Mouse (Mus musculus) kidney, embryonic 16.5 days (tissue): ENCODE data around the gene CT030661.1. TPM values are rescaled to one million over a fixed set of nuclear protein-coding genes. Genes with fewer than 3 reads are reported as not detected.
"Not testable (repeated sequence)": the region's sequence is repeated elsewhere in the genome, so short reads cannot be mapped to it uniquely, and the experiment has no call there.

Source experiments
- ATAC-seq: fragments of 200-750 bp; cut with Nextera tagmentation; 2 replicates; pipeline ENCODE4 v1.8.0; 2017; ENCODE audit warnings: moderate TSS enrichment; ENCODE audit not compliant: low FRiP score, low TSS enrichment
- H3K27ac ChIP-seq: fragments of 300-500 bp; sonication (generic); 2 replicates; pipeline ENCODE4 v1.5.1; 2014; ENCODE audit warnings: low read length
- H3K27me3 ChIP-seq: fragments of 300-500 bp; sonication (generic); 2 replicates; pipeline ENCODE4 v1.6.1; 2014; ENCODE audit warnings: low read length, control low read depth, mixed read lengths; ENCODE audit not compliant: insufficient read depth
- H3K36me3 ChIP-seq: fragments of 300-500 bp; sonication (generic); 2 replicates; pipeline ENCODE4 v1.6.1; 2014; ENCODE audit warnings: low read length, control low read depth, mixed read lengths; ENCODE audit not compliant: insufficient read depth
- H3K4me1 ChIP-seq: fragments of 300-500 bp; sonication (generic); 2 replicates; pipeline ENCODE4 v1.6.1; 2014; ENCODE audit warnings: low read length, control low read depth, mixed read lengths; ENCODE audit not compliant: insufficient read depth
- H3K4me2 ChIP-seq: fragments of 300-500 bp; sonication (generic); replicated peaks from 2 replicates; pipeline ENCODE4 v1.6.1; 2014; ENCODE audit warnings: low read depth, low read length
- H3K4me3 ChIP-seq: fragments of 300-500 bp; sonication (generic); 2 replicates; pipeline ENCODE4 v1.5.1; 2014; ENCODE audit warnings: mild to moderate bottlenecking, low read length
- H3K9ac ChIP-seq: fragments of 300-500 bp; sonication (generic); replicated peaks from 2 replicates; pipeline ENCODE4 v1.6.1; 2014; ENCODE audit warnings: low read length
- H3K9me3 ChIP-seq: fragments of 300-500 bp; sonication (generic); 2 replicates; pipeline ENCODE4 v1.6.1; 2016; ENCODE audit warnings: low read length, control low read depth
- WGBS: fragments of 180-500 bp; shearing (Covaris S2); extraction: QIAGEN DNeasy Blood & Tissue Kit; methylation state at CpG from one replicate; pipeline ENCODE4 v1.1.7; 2014; 5-methylcytosine and 5-hydroxymethylcytosine counted together
- polyA plus RNA-seq: library from polyadenylated mRNA; unstranded; fragments of >200 nt; fragmentation: Nextera tagmentation; extraction: Ambion mirVana; gene quantifications from 2 replicates; pipeline ENCODE4 v1.2.1, GENCODE M21; 2015

The CT030661.1 gene
- 10.2 and 11.0 TPM in 2 replicates for polyA plus RNA-seq

DNA sequence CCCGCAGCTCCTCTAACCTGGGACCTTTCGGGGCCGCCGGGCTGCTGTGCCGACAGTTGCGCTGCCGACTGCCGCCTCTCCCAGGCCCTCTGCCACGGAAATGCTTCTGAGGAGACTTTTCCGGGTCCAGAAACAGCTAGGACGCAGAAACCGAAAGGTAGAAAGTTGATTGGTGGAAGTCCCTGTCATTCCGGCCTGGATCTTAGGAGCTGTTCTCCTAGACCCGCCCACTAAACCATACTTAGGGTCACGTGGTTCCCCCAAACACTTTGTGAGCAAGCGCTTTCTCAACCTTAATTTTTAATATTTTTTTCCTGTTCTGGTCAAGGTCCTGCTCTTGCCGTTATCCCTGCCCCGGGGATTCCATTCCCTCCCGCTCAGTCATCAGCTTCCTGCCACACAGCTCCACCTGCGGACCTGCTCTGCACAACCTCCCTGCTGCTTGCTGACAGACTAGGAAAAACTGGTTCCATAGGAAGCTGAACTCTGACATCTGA lies at the start of gene CT030661.1:
TSS of gene CT030661.1 (minus strand) at position 108 of the 497 bp plus-strand sequence.
- Histone ChIP-seq H3K9ac (peak within 1 kb of the TSS; percentile 74), H3K27ac (peak within 1 kb of the TSS; percentile 75), H3K4me3 (peak within 1 kb of the TSS; percentile 65), H3K4me2 (peak within 1 kb of the TSS; percentile 54)
- peak; percentile 99 for ATAC-seq
- WGBS, result under 1% methylated on average over 20 of the region's 20 CpGs
- not testable (repeated sequence) for H3K4me1 ChIP-seq, H3K9me3 ChIP-seq, H3K36me3 ChIP-seq, H3K27me3 ChIP-seq

GRCm38 (mm10) chr17:22363895-22364294 lies 49.3 kb upstream of the CT030661.1 start:
- Histone ChIP-seq H3K27ac (no peak overlapping the region), H3K4me1 (peaks cover 13% of the 10 kb centered on the region; the same call in 1 of the 2 replicates), H3K9ac (no peak overlapping the region), H3K27me3 (no peaks in the 10 kb centered on the region), H3K9me3 (peaks cover 24% of the 10 kb centered on the region), H3K4me2 (no peak overlapping the region), H3K36me3 (peaks cover 20% of the 10 kb centered on the region), H3K4me3 (no peak overlapping the region)
- WGBS, result 100% methylated on average over 3 of the region's 3 CpGs
- ATAC-seq, result no peak

- H3K9ac ChIP-seq, result peak within 1 kb of the TSS; percentile 81
- peaks cover 17% of the 10 kb centered on the region for H3K9me3 ChIP-seq
- H3K4me3 ChIP-seq, result peak within 1 kb of the TSS; percentile 59
- 0% methylated on average over 24 of the region's 43 CpGs for WGBS
- not testable (repeated sequence) for H3K27me3 ChIP-seq
- peak within 1 kb of the TSS; percentile 84 for H3K27ac ChIP-seq
- peaks cover 13% of the 10 kb centered on the region; the same call in 1 of the 2 replicates for H3K4me1 ChIP-seq
- H3K4me2 ChIP-seq, result peak within 1 kb of the TSS; percentile 59
- ATAC-seq, result peak; percentile 99
- H3K36me3 ChIP-seq, result peaks cover 15% of the 10 kb centered on the region
These were observed 46.6 kb upstream of the CT030661.1 start, which contains the start of the genes Zfp944 and Zfp758 for GRCm38 (mm10) chr17:22361101-22361781. Zfp944 (minus strand) TSS chr17:22361400. Zfp758 (plus strand) TSS chr17:22361453.

- WGBS, result 25% methylated on average over 5 of the region's 5 CpGs
- peak overlapping the region; percentile 59 for H3K4me2 ChIP-seq
- H3K9me3 ChIP-seq, result peaks cover 17% of the 10 kb centered on the region
- no peaks in the 10 kb centered on the region for H3K27me3 ChIP-seq
- H3K9ac ChIP-seq, result peak overlapping the region; percentile 64
- no peak overlapping the region for H3K27ac ChIP-seq
- ATAC-seq, result no peak
- peak overlapping the region; percentile 59 for H3K4me3 ChIP-seq
- H3K4me1 ChIP-seq, result peaks cover 13% of the 10 kb centered on the region; the same call in 1 of the 2 replicates
- H3K36me3 ChIP-seq, result peaks cover 15% of the 10 kb centered on the region; the same call in 1 of the 2 replicates
These were observed 45.9 kb upstream of the CT030661.1 start for GRCm38 (mm10) chr17:22360572-22360971.

DNA sequence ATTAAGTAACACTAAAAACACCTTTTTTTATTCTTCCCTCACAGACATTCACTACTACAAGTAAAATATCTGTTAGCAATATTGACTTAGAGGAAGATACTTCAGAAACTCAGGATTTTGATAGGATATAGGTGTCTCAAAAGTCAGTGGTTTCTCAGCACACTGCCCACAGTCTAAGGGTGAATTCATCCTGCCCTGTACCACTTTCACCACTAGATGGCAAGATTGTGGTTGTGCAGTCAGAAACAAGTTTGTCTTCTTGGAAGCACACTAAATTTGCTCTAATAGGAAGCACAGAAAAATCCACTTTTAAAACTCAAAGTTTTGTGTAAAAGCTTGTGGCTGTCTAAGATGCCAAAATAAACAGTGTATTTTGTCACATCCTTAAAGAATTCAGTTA lies 38.2 kb upstream of the CT030661.1 start:
- Histone ChIP-seq H3K4me2 (no peak overlapping the region), H3K4me3 (no peak overlapping the region), H3K4me1 (no peaks in the 10 kb centered on the region), H3K9me3 (no peaks in the 10 kb centered on the region), H3K36me3 (peaks cover 11% of the 10 kb centered on the region; the same call in 1 of the 2 replicates), H3K9ac (no peak overlapping the region), H3K27me3 (no peaks in the 10 kb centered on the region), H3K27ac (no peak overlapping the region)
- peak; percentile 46; the same call in 1 of the 2 replicates for ATAC-seq

DNA sequence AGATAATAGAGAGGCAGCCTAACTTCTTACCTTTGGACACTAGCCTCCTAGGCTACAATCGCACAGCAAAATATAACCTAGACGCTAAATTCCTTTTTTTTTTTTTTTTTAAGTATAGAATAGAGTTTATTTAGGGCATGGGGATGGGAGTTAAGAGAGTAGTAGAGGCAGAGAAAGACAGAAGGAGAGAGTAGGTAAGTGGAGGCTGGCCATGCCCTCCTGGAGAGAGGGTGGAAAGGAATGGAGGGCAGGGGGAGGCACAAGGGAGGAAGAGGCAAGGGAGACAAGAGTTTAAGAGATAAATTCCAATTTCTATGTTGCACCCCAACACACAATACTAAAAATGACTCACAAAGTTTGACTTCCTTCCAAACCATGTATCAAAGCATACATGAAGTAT lies 610 bp upstream of the CT030661.1 start:
- WGBS, result 18% methylated on average over 2 of the region's 2 CpGs
- peak overlapping the region; percentile 74; the same call in 1 of the 2 replicates for H3K9ac ChIP-seq
- H3K27ac ChIP-seq, H3K4me1 ChIP-seq, H3K9me3 ChIP-seq, H3K27me3 ChIP-seq, H3K36me3 ChIP-seq, ATAC-seq: not testable (repeated sequence)
- peak overlapping the region; percentile 54 for H3K4me2 ChIP-seq
- H3K4me3 ChIP-seq, result peak overlapping the region; percentile 65

- WGBS, result 0% methylated on average over 3 of the region's 3 CpGs
- peak overlapping the region; percentile 74 for H3K9ac ChIP-seq
- H3K4me1 ChIP-seq, H3K9me3 ChIP-seq, H3K27me3 ChIP-seq, H3K36me3 ChIP-seq, H3K27ac ChIP-seq: not testable (repeated sequence)
- H3K4me2 ChIP-seq, result peak overlapping the region; percentile 54
- ATAC-seq, result peak; percentile 89
- peak overlapping the region; percentile 65 for H3K4me3 ChIP-seq
These were observed 418 bp downstream of the CT030661.1 start for GRCm38 (mm10) chr17:22314219-22314618.

Other genes starting within 250 kb of the CT030661.1 start
- gene Zfp947, start 148.6 kb downstream of the CT030661.1 start, polyA plus RNA-seq, result 2.8 and 3.1 TPM in 2 replicates
- 2.8 and 3.4 TPM in 2 replicates for gene Zfp994, start 89.2 kb downstream of the CT030661.1 start, polyA plus RNA-seq
- 13.8 and 14.3 TPM in 2 replicates for gene Zfp944, start 46.6 kb upstream of the CT030661.1 start, polyA plus RNA-seq
- 8.2 and 8.3 TPM in 2 replicates for gene Zfp758, start 46.6 kb upstream of the CT030661.1 start, polyA plus RNA-seq
- 14.9 and 15.0 TPM in 2 replicates for gene Zfp946, start 109.4 kb upstream of the CT030661.1 start, polyA plus RNA-seq